Mouse (Mus musculus): ENCODE data around the gene Zap70. TPM values are rescaled to one million over a fixed set of nuclear protein-coding genes. Genes with fewer than 3 reads are reported as not detected.

The Zap70 gene
- total and polyA plus RNA-seq, 3 experiments, result 0.23 to 0.25 TPM; not detected in 1

DNA sequence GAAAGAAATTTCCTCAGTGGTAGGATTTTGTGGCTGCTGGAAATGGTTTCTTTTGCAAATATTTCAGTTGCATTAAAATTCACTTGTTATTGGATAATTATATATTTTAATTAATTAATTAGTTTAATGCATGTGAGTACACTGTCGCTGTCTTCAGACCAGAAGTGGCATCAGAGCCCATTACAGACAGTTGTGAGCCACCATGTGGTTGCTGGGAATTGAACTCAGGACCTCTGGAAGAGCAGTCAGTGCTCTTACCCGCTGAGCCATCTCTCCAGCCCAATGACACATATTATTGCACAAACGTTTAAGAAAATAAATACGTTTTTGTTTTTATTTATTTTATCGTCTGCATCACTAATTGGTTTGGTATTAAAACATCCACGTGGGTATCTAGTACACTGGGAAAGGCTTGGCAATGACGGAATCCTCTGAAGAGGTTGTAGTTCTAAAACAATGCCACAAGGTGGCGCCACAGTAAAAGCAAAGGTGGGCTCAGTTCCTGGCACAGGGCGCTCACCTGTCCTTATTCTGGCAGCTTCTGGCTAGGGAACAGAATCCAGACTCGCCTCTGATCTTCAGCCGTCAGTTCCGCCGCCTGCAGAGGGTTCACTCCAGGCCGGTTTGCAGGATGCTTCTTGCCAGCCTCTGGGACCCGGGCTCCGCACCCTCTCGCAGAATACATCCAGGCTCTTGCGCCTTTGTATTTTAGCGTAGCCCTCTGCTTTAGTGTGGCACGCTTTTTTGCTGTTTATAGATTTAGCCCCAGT lies 23.0 kb downstream of the Zap70 start:
- Histone ChIP-seq H3K79me2 (replicated peaks; ENCODE audit: control insufficient read depth, extremely low read depth, insufficient read depth, poor library complexity, severe bottlenecking) (no peaks in the 10 kb centered on the region), H3K9ac (ENCODE audit: insufficient read depth, low read depth) (no peak overlapping the region), H3K4me1 (ENCODE audit: control insufficient read depth in 1 of 2, insufficient read depth in 2 of 2) (no peaks in the 10 kb centered on the region; a peak in 1 of 4 replicates), H3K4me3 (replicated peaks in 1 of 3; ENCODE audit: low read depth in 2 of 3, low read length in 2 of 3, poor library complexity in 1 of 3) (peak overlapping the region in 1 of 3 experiments; percentile 6), H3K27ac (ENCODE audit: insufficient read depth, low read depth) (no peak overlapping the region), H3K4me2 (ENCODE audit: insufficient read depth, low read depth, poor library complexity, severe bottlenecking) (peak overlapping the region; percentile 80), H3K27me3 (replicated peaks) (no peaks in the 10 kb centered on the region), H3K36me3 (replicated peaks in 1 of 2; ENCODE audit: control insufficient read depth in 1 of 2, insufficient read depth in 1 of 2, low read length in 1 of 2) (no peaks in the 10 kb centered on the region), H3K9me3 (replicated peaks; ENCODE audit: low read length) (no peaks in the 10 kb centered on the region)
- TF ChIP-seq CTCF (conservative IDR thresholded peaks at IDR 0.05 in 1 of 2, IDR thresholded peaks at IDR 0.05 in 1 of 2; ENCODE audit: low read depth in 2 of 2, low read length in 2 of 2) (peak; percentile 38 to 90; a peak in 3 of 4 replicates), RAD21 (IDR thresholded peaks at IDR 0.05; ENCODE audit: low read depth, low read length) (peak; percentile 91), BHLHE40 (IDR thresholded peaks at IDR 0.05; ENCODE audit: low read depth, low read length) (no peak), SIN3A (IDR thresholded peaks at IDR 0.05; ENCODE audit: low read length) (no peak), CHD1 (IDR thresholded peaks at IDR 0.05; ENCODE audit: low read depth, low read length) (no peak), SMC3 (IDR thresholded peaks at IDR 0.05; ENCODE audit: low read depth, low read length) (peak; percentile 83), HCFC1 (IDR thresholded peaks at IDR 0.05; ENCODE audit: low read depth, low read length) (no peak)
- DNase-seq (ENCODE audit: extremely low read depth), result peak; percentile 48
- dilution Hi-C loops (cut with MboI; ENCODE audit: extremely low pct_ligation_motif_present, extremely low pct_unique_long_range_greater_than_20kb, low sequenced_read_pairs) (no loop called here), in situ Hi-C loops (cut with MboI; ENCODE audit: low pct_ligation_motif_present, low pct_unique_long_range_greater_than_20kb, low sequenced_read_pairs) (loop anchor here (10.0 to 25.0 kb wide), 2 partner anchors 460 to 853 kb away; no protein-coding TSS in a partner anchor)

DNA sequence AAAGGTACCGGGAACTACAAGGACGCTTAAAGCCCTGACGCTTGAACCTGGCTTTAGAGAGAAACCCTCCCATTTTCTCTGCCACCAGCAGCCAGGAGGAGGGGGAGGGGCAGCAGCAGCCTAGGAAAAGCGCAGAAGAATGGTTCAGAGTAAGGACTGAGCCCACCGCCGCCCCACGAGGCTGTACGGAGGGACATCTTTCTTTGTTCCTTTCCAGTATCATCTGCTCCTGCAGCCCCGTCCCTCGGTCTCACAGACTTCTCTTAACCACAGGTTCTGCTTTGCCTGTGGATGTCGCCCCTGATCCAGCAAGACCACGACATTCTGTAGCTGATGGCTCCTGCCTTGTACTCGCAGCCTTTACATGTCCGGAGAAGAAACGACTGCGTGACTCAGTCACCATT lies 23.6 kb downstream of the Zap70 start:
- no peaks in the 10 kb centered on the region; a peak in 1 of 4 replicates for H3K4me1 ChIP-seq (ENCODE audit: control insufficient read depth in 1 of 2, insufficient read depth in 2 of 2)
- no peak overlapping the region for H3K4me3 ChIP-seq (replicated peaks in 1 of 3; ENCODE audit: low read depth in 2 of 3, low read length in 2 of 3, poor library complexity in 1 of 3)
- TF ChIP-seq CHD1 (IDR thresholded peaks at IDR 0.05; ENCODE audit: low read depth, low read length) (no peak), CHD2 (IDR thresholded peaks at IDR 0.05; ENCODE audit: low read length) (no peak), ETS1 (conservative IDR thresholded peaks at IDR 0.05; ENCODE audit: low read depth, low read length) (no peak), IRF4 (IDR thresholded peaks at IDR 0.05; ENCODE audit: low read depth, low read length) (no peak), MAFK (IDR thresholded peaks at IDR 0.05; ENCODE audit: insufficient replicate concordance, low read length) (no peak), TCF12 (IDR thresholded peaks at IDR 0.05; ENCODE audit: low read depth, low read length) (no peak)
- no peak for DNase-seq (ENCODE audit: extremely low read depth)
- in situ Hi-C loops (cut with MboI; ENCODE audit: low pct_ligation_motif_present, low pct_unique_long_range_greater_than_20kb, low sequenced_read_pairs), result loop anchor here (10.0 to 25.0 kb wide), 2 partner anchors 460 to 852 kb away; no protein-coding TSS in a partner anchor
- dilution Hi-C loops (cut with MboI; ENCODE audit: extremely low pct_ligation_motif_present, extremely low pct_unique_long_range_greater_than_20kb, low sequenced_read_pairs), result no loop called here
- no peak overlapping the region for H3K9ac ChIP-seq (ENCODE audit: insufficient read depth, low read depth)
- H3K79me2 ChIP-seq (replicated peaks; ENCODE audit: control insufficient read depth, extremely low read depth, insufficient read depth, poor library complexity, severe bottlenecking), result no peaks in the 10 kb centered on the region
- H3K4me2 ChIP-seq (ENCODE audit: insufficient read depth, low read depth, poor library complexity, severe bottlenecking), result peak overlapping the region; percentile 80
- no peak overlapping the region for H3K27ac ChIP-seq (ENCODE audit: insufficient read depth, low read depth)
- H3K9me3 ChIP-seq (replicated peaks; ENCODE audit: low read length), result no peaks in the 10 kb centered on the region
- H3K36me3 ChIP-seq (replicated peaks in 1 of 2; ENCODE audit: control insufficient read depth in 1 of 2, insufficient read depth in 1 of 2, low read length in 1 of 2), result no peaks in the 10 kb centered on the region
- no peaks in the 10 kb centered on the region for H3K27me3 ChIP-seq (replicated peaks)

DNA sequence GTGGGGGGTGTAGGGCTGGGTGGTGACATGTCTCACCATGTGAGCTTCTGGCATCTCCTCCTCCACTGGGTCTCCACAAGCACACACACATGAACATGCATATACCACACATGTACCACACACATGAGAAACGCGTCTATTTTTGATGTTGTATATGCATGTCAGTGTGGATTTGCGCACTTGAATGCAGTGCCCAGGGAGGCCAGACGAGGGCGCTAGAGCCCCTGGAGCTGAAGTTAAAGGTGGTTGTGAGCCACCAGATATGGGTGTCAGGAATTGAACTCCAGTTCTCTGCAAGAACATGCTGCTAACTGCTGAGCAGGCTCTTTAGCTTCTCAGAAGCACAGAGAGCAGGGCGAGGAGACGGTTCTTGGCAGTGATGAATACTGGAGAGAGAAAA lies 24.8 kb downstream of the Zap70 start:
- TF ChIP-seq ZKSCAN1 (IDR thresholded peaks at IDR 0.05; ENCODE audit: borderline replicate concordance, low read depth, low read length) (no peak), CTCF (conservative IDR thresholded peaks at IDR 0.05 in 1 of 2, IDR thresholded peaks at IDR 0.05 in 1 of 2; ENCODE audit: low read depth in 2 of 2, low read length in 2 of 2) (peak; percentile 29 to 40; a peak in 3 of 4 replicates), USF1 (IDR thresholded peaks at IDR 0.05; ENCODE audit: low read depth, low read length) (no peak)
- H3K4me2 ChIP-seq (ENCODE audit: insufficient read depth, low read depth, poor library complexity, severe bottlenecking), result no peak overlapping the region
- in situ Hi-C loops (cut with MboI; ENCODE audit: low pct_ligation_motif_present, low pct_unique_long_range_greater_than_20kb, low sequenced_read_pairs), result loop anchor here (10.0 to 25.0 kb wide), 2 partner anchors 458 to 851 kb away; no protein-coding TSS in a partner anchor
- dilution Hi-C loops (cut with MboI; ENCODE audit: extremely low pct_ligation_motif_present, extremely low pct_unique_long_range_greater_than_20kb, low sequenced_read_pairs), result no loop called here
- H3K4me3 ChIP-seq (replicated peaks in 1 of 3; ENCODE audit: low read depth in 2 of 3, low read length in 2 of 3, poor library complexity in 1 of 3), result no peak overlapping the region
- no peaks in the 10 kb centered on the region for H3K27me3 ChIP-seq (replicated peaks)
- no peaks in the 10 kb centered on the region; a peak in 1 of 4 replicates for H3K4me1 ChIP-seq (ENCODE audit: control insufficient read depth in 1 of 2, insufficient read depth in 2 of 2)
- no peak overlapping the region for H3K9ac ChIP-seq (ENCODE audit: insufficient read depth, low read depth)
- H3K79me2 ChIP-seq (replicated peaks; ENCODE audit: control insufficient read depth, extremely low read depth, insufficient read depth, poor library complexity, severe bottlenecking), result no peaks in the 10 kb centered on the region
- H3K27ac ChIP-seq (ENCODE audit: insufficient read depth, low read depth), result no peak overlapping the region
- DNase-seq (ENCODE audit: extremely low read depth), result no peak
- H3K36me3 ChIP-seq (replicated peaks in 1 of 2; ENCODE audit: control insufficient read depth in 1 of 2, insufficient read depth in 1 of 2, low read length in 1 of 2), result peaks cover 0 to 9% of the 10 kb centered on the region in 2 experiments
- no peaks in the 10 kb centered on the region for H3K9me3 ChIP-seq (replicated peaks; ENCODE audit: low read length)
